12 mouse cellular contexts compared by ENCODE assay signal in genomic region chr11:21313922-21314657, GRCm38 (mm10). TPM values are rescaled to one million over a fixed set of nuclear protein-coding genes. Genes with fewer than 3 reads are reported as not detected.
DNase-seq lines count a peak whose midpoint lies in the region; ATAC-seq and TF ChIP-seq lines count a peak whose summit lies in the region.
"Had no signal": no experiment of that assay in that cellular context is flagged by ENCODE, and none has a peak within 500 bp of the region (broad histone marks: within the 10 kb centered on the region; RNA-seq: fewer than 3 reads in every experiment).

No protein-coding gene starts in this region.

- no peaks in the 10 kb centered on the region; the same call in 1 of the 2 replicates for H3K4me1 ChIP-seq in lung, adult 2 months (ENCODE audit: control insufficient read depth, insufficient read depth, low read length)
- H3K4me1 ChIP-seq in intestine, embryonic 15.5 days (replicated peaks), result no peaks in the 10 kb centered on the region
- H3K4me1 ChIP-seq: limb, embryonic 15.5 days had no signal

- TF ChIP-seq POLR2A in lung, adult 2 months (IDR thresholded peaks at IDR 0.05; ENCODE audit: borderline replicate concordance, extremely low read depth, low read depth, low read length), result no peak

- H3K4me3 ChIP-seq in lung, adult 2 months (replicated peaks; ENCODE audit: extremely low read depth, low read depth, low read length), result no peak overlapping the region
- H3K4me3 ChIP-seq in intestine, embryonic 15.5 days (replicated peaks), result no peak overlapping the region
- H3K4me3 ChIP-seq: limb, embryonic 15.5 days had no signal

- peak; percentile 35 for DNase-seq in lung, postnatal 36 days
- no peak for DNase-seq in lung, adult 2 months
- peak; percentile 13 to 40 for DNase-seq in spleen, postnatal 36 days (ENCODE audit: low spot score in 2 of 2)
- no peak for DNase-seq in layer of hippocampus, adult 8-10 months (ENCODE audit: low spot score in 2 of 2)
- no peak for DNase-seq in adrenal gland, postnatal 14 days
- no peak for DNase-seq in cerebellum, adult 9-11 months
- DNase-seq: right cerebral cortex, postnatal 25 days; thymus, postnatal 36 days had no signal

- 61% methylated on average over 9 of the region's 9 CpGs for WGBS in lung, adult 2 months
- 68% methylated on average over 9 of the region's 9 CpGs for WGBS in intestine, embryonic 15.5 days

- H3K27ac ChIP-seq in intestine, embryonic 15.5 days, result no peak overlapping the region
- H3K27ac ChIP-seq: limb, embryonic 15.5 days had no signal

- no peaks in the 10 kb centered on the region for H3K27me3 ChIP-seq in intestine, embryonic 15.5 days (replicated peaks)
- H3K27me3 ChIP-seq: limb, embryonic 15.5 days had no signal

- no peak overlapping the region for H3K4me2 ChIP-seq in intestine, embryonic 15.5 days (replicated peaks)
- H3K4me2 ChIP-seq: limb, embryonic 15.5 days had no signal

- no peak for TF ChIP-seq CTCF in lung, adult 2 months (IDR thresholded peaks at IDR 0.05; ENCODE audit: insufficient read depth, low read length)

- no peak overlapping the region for H3K9ac ChIP-seq in intestine, embryonic 15.5 days
- H3K9ac ChIP-seq: limb, embryonic 15.5 days had no signal

- no peaks in the 10 kb centered on the region for H3K9me3 ChIP-seq in intestine, embryonic 15.5 days
- H3K9me3 ChIP-seq: G1E; limb, embryonic 15.5 days had no signal

- peak; percentile 99 for ATAC-seq in erythroid progenitor cell, adult 5-6 weeks (replicated peaks; ENCODE audit: low FRiP score, poor library complexity, severe bottlenecking)
- peak; percentile 59; the same call in 1 of the 2 replicates for ATAC-seq in intestine, embryonic 15.5 days

- 0 out of 2 replicates have a peak, but pooled peaks cover 3% of the 10 kb centered on the region for H3K36me3 ChIP-seq in intestine, embryonic 15.5 days

RNA-seq across cellular contexts. Expression of gene Ugp2, which starts 56.9 kb away (rescaled TPM):
- 4.8 and 9.8 TPM in 2 replicates for polyA plus RNA-seq in lung, adult 2 months (2012; rRNA removed)
- 17.7 and 28.1 TPM in 2 replicates for total RNA-seq in erythroid progenitor cell, adult 5-6 weeks (2015; ENCODE audit: low replicate concordance)
- 13.5 and 16.1 TPM in 2 replicates for total RNA-seq in erythroid progenitor cell, adult 5-6 weeks (2017; ENCODE audit: low replicate concordance)
- polyA plus RNA-seq in intestine, embryonic 15.5 days (2015; fragmentation: Nextera tagmentation; extraction: Ambion mirVana), result 99.9 and 116 TPM in 2 replicates
- 10 to 100 TPM; 77.2 to 90.9 (median 84.2) TPM for total RNA-seq in layer of hippocampus, adult 8-10 months (2022)
- 71.8 and 91.9 TPM in 2 replicates for total RNA-seq in adrenal gland, postnatal 14 days (2021)

Comparison
In these comparisons a context has a peak if more than half of its experiments do, and no peak if none do; other contexts are left out.
1. DNase-seq: peak in lung, postnatal 36 days (single experiment) and spleen, postnatal 36 days (2 of 2); none in lung, adult 2 months (single experiment), layer of hippocampus, adult 8-10 months (0 of 2), adrenal gland, postnatal 14 days (single experiment) and cerebellum, adult 9-11 months (single experiment).